Mouse (Mus musculus) CH12.LX (cell line): ENCODE data around the gene Klf15.

Experiments
- BHLHE40 ChIP-seq: IDR thresholded peaks from 2 replicates; pipeline ENCODE4 v1.6.1; 2011; ENCODE audit warnings: mild to moderate bottlenecking, low read depth, low read length, improper control_type of control experiment
- CTCF ChIP-seq, 2 experiments: IDR thresholded peaks in 1 of 2; conservative IDR thresholded peaks in 1 of 2; 2 replicates each; pipeline ENCODE4 v1.5.1; 2011 to 2012; ENCODE audit warnings: low read depth in 2 of 2, low read length in 2 of 2, improper control_type of control experiment in 1 of 2, inconsistent platforms in 1 of 2, mild to moderate bottlenecking in 1 of 2, moderate library complexity in 1 of 2
- E2F4 ChIP-seq: IDR thresholded peaks from 2 replicates; pipeline ENCODE4 v1.6.1; 2011; ENCODE audit warnings: low read depth, low read length, improper control_type of control experiment; ENCODE audit not compliant: insufficient replicate concordance
- EP300 ChIP-seq: IDR thresholded peaks from 2 replicates; pipeline ENCODE4 v1.6.1; 2011; ENCODE audit warnings: low read length, improper control_type of control experiment
- GABPA ChIP-seq: IDR thresholded peaks from 2 replicates; pipeline ENCODE4 v1.6.1; 2012; ENCODE audit warnings: low read depth, low read length, improper control_type of control experiment, inconsistent platforms; ENCODE audit not compliant: insufficient replicate concordance
- HCFC1 ChIP-seq: IDR thresholded peaks from 2 replicates; pipeline ENCODE4 v1.6.1; 2012; ENCODE audit warnings: low read depth, mild to moderate bottlenecking, inconsistent platforms, low read length, improper control_type of control experiment
- POLR2A ChIP-seq: IDR thresholded peaks from 2 replicates; pipeline ENCODE4 v1.6.1; 2011; ENCODE audit warnings: low read depth, mild to moderate bottlenecking, improper control_type of control experiment, low read length
- RAD21 ChIP-seq: IDR thresholded peaks from 2 replicates; pipeline ENCODE4 v1.6.1; 2011; ENCODE audit warnings: low read depth, mild to moderate bottlenecking, low read length, improper control_type of control experiment, moderate library complexity
- UBTF ChIP-seq: IDR thresholded peaks from 2 replicates; pipeline ENCODE4 v1.6.1; 2012; ENCODE audit warnings: low read depth, mild to moderate bottlenecking, inconsistent platforms, low read length, improper control_type of control experiment, moderate library complexity
- ZC3H11A ChIP-seq: IDR thresholded peaks from 2 replicates; pipeline ENCODE4 v1.6.1; 2012; ENCODE audit warnings: low read depth, mild to moderate bottlenecking, inconsistent platforms, low read length, improper control_type of control experiment
- ZMIZ1 ChIP-seq: IDR thresholded peaks from 2 replicates; pipeline ENCODE4 v1.6.1; 2012; ENCODE audit warnings: low read depth, mild to moderate bottlenecking, inconsistent platforms, low read length, improper control_type of control experiment

DNA sequence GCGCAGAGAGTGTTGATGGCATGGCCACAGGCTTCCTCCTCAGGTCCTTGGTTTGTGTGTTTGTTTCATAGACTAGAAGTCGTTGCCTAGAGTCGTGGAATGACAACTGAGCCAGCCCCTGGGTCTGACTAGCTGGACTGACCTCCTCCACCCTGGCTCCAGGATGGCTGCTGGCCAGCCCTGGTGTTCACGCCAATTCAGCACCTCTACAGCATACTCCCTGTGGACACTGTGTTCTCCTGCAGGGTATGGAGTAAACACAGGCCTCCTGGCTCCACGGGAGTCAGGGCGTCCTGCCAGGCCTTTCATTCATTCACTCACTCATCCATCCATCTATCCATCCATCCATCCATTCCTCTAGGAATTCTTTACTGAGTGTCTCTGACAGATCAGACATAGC lies 46.7 kb downstream of the Klf15 start:
- TF ChIP-seq ZMIZ1, result no peak
- no peak for TF ChIP-seq RAD21
- TF ChIP-seq CTCF (conservative IDR thresholded peaks at IDR 0.05 in 1 of 2, IDR thresholded peaks at IDR 0.05 in 1 of 2; ENCODE audit: low read depth in 2 of 2, low read length in 2 of 2), result no peak
- no peak for TF ChIP-seq POLR2A
- no peak for TF ChIP-seq HCFC1
- TF ChIP-seq BHLHE40, result no peak
- TF ChIP-seq EP300, result no peak
- TF ChIP-seq UBTF, result no peak
- no peak for TF ChIP-seq E2F4
- no peak for TF ChIP-seq ZC3H11A
- TF ChIP-seq GABPA, result no peak
